Mouse (Mus musculus) bone marrow macrophage, adult 2 months (primary cell): ENCODE results near the gene Dhx33.

Experiments used
- CTCF ChIP-seq: IDR thresholded peaks from 2 replicates; pipeline ENCODE4 v1.5.1; 2012; ENCODE audit warnings: low read depth, mild to moderate bottlenecking, low read length, moderate library complexity
- POLR2A ChIP-seq: IDR thresholded peaks from 2 replicates; pipeline ENCODE4 v1.6.1; 2012; ENCODE audit warnings: mild to moderate bottlenecking, low read depth, low read length, borderline replicate concordance

DNA sequence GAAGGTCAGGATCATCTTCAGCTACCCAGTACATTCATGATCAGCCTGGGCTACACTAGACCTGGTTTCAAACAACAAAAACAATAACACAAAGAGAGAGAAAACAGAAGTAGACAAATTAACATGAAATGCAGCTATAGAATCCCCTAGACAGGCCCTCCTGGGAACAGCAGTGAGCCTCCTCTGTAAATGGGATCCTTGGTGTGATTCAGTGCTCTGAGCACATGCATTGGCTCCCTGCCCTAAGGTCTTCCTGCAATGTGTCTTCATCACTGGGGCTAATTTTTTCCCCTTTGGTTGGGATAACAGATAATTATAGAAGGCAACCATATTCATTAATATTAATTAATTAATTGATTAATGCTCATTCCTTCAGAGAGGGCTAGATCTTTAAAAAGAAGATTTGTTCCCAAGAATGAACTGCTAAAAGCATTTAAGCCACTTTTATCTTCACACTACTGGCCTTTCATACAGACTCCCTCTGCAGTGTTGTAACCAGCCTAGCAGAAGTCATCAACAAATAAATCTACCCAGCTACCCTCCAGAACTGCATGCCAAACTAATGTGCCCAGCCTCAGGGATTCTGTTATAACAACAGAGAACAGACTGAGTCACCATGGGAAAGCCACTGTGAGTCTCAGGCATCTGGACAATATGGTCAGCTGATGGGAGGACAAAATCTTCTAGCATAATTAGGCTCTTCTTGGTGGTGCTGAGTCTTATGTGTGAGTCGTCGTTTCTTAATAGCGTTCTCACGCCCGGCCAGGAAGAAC is 35.5 kb upstream of the Dhx33 start:
- no peak for TF ChIP-seq CTCF
- no peak for TF ChIP-seq POLR2A
